Mouse (Mus musculus) lung, embryonic 14.5 days (tissue): Measurements from ENCODE around the gene Gm49387. TPM values are rescaled to one million over a fixed set of nuclear protein-coding genes. Genes with fewer than 3 reads are reported as not detected.

Experiments used
- ATAC-seq: fragments of 200-750 bp; cut with Nextera tagmentation; 2 replicates; pipeline ENCODE4 v1.8.0; 2017; ENCODE audit warnings: mild to moderate bottlenecking, moderate TSS enrichment, moderate library complexity; ENCODE audit not compliant: insufficient read depth
- DNase-seq: peaks from one replicate; pipeline ENCODE4 v3.0.0-alpha.2; 2015
- H3K27ac ChIP-seq: fragments of 300-500 bp; sonication (generic); 2 replicates; pipeline ENCODE4 v1.5.1; 2014; ENCODE audit warnings: low read depth, mild to moderate bottlenecking, moderate library complexity
- H3K27me3 ChIP-seq: fragments of 300-500 bp; sonication (generic); 2 replicates; pipeline ENCODE4 v1.6.1; 2014; ENCODE audit warnings: low read length, control low read depth; ENCODE audit not compliant: insufficient read depth
- H3K36me3 ChIP-seq: fragments of 300-500 bp; sonication (generic); 2 replicates; pipeline ENCODE4 v1.6.1; 2014; ENCODE audit warnings: control low read depth; ENCODE audit not compliant: insufficient read depth
- H3K4me1 ChIP-seq: fragments of 300-500 bp; sonication (generic); 2 replicates; pipeline ENCODE4 v1.6.1; 2014; ENCODE audit warnings: antibody characterized with exemption, control low read depth; ENCODE audit not compliant: insufficient read depth
- H3K4me2 ChIP-seq: fragments of 300-500 bp; sonication (generic); 2 replicates; pipeline ENCODE4 v1.6.1; 2014; ENCODE audit warnings: mild to moderate bottlenecking
- H3K4me3 ChIP-seq: fragments of 300-500 bp; sonication (generic); 2 replicates; pipeline ENCODE4 v1.5.1; 2014; ENCODE audit warnings: low read depth, low read length
- H3K9ac ChIP-seq: fragments of 300-500 bp; sonication (generic); 2 replicates; pipeline ENCODE4 v1.6.1; 2014
- H3K9me3 ChIP-seq: fragments of 300-500 bp; sonication (generic); 2 replicates; pipeline ENCODE4 v1.6.1; 2016; ENCODE audit warnings: low read depth, low read length, control low read depth
- CTCF ChIP-seq: IDR thresholded peaks from 2 replicates; pipeline ENCODE4 v1.5.1; 2016; ENCODE audit warnings: antibody characterized with exemption, low read depth
- WGBS: fragments of 180-500 bp; shearing (Covaris S2); extraction: QIAGEN DNeasy Blood & Tissue Kit; methylation state at CpG from one replicate; pipeline ENCODE4 v1.1.7; 2014; 5-methylcytosine and 5-hydroxymethylcytosine counted together
- polyA plus RNA-seq: library from polyadenylated mRNA; unstranded; fragments of >200 nt; fragmentation: Nextera tagmentation; extraction: Ambion mirVana; gene quantifications from 2 replicates; pipeline ENCODE4 v1.2.1, GENCODE M21; 2014

The Gm49387 gene
- polyA plus RNA-seq, 1 experiment from 2014 or later: 0.18 TPM

GRCm38 (mm10) chr14:31543885-31544442, 96.7 kb downstream of the Gm49387 start:
- DNase-seq (no peak), ATAC-seq (no peak)
- H3K36me3 ChIP-seq: no peaks in the 10 kb centered on the region
- 71% methylated on average over 11 of the region's 11 CpGs for WGBS
- no peak overlapping the region for H3K4me3 ChIP-seq
- no peak for TF ChIP-seq CTCF
- no peak overlapping the region for H3K4me2 ChIP-seq
- H3K4me1 ChIP-seq: no peaks in the 10 kb centered on the region
- H3K9me3 ChIP-seq: no peaks in the 10 kb centered on the region
- H3K27ac ChIP-seq: no peak overlapping the region
- no peak overlapping the region for H3K9ac ChIP-seq
- H3K27me3 ChIP-seq: no peaks in the 10 kb centered on the region

GRCm38 (mm10) chr14:31537298-31537697, 103.4 kb downstream of the Gm49387 start:
- no peak overlapping the region for H3K27ac ChIP-seq

GRCm38 (mm10) chr14:31532656-31533055, 108.0 kb downstream of the Gm49387 start:
- no peak overlapping the region for H3K27ac ChIP-seq
- peaks cover 5% of the 10 kb centered on the region for H3K4me1 ChIP-seq
- TF ChIP-seq CTCF: no peak
- H3K27me3 ChIP-seq: no peaks in the 10 kb centered on the region
- H3K9me3 ChIP-seq: no peaks in the 10 kb centered on the region
- no peak overlapping the region for H3K9ac ChIP-seq
- H3K4me3 ChIP-seq: no peak overlapping the region
- ATAC-seq: no peak
- H3K36me3 ChIP-seq: no peaks in the 10 kb centered on the region
- WGBS: 72% methylated on average over 3 of the region's 3 CpGs
- H3K4me2 ChIP-seq: no peak overlapping the region
- no peak for DNase-seq

More at GRCm38 (mm10) chr14:31537298-31537697, 103.4 kb downstream of the Gm49387 start:
- no peak for TF ChIP-seq CTCF
- 62% methylated on average over 6 of the region's 6 CpGs for WGBS
- H3K9ac ChIP-seq: no peak overlapping the region
- no peaks in the 10 kb centered on the region for H3K27me3 ChIP-seq
- DNase-seq (peak; percentile 24), ATAC-seq (no peak)
- H3K4me3 ChIP-seq: no peak overlapping the region
- H3K4me2 ChIP-seq: no peak overlapping the region
- H3K9me3 ChIP-seq: no peaks in the 10 kb centered on the region
- H3K4me1 ChIP-seq: no peaks in the 10 kb centered on the region
- no peaks in the 10 kb centered on the region for H3K36me3 ChIP-seq

GRCm38 (mm10) chr14:31531506-31532148, 109.1 kb downstream of the Gm49387 start:
- no peaks in the 10 kb centered on the region for H3K9me3 ChIP-seq
- TF ChIP-seq CTCF: no peak
- H3K36me3 ChIP-seq: no peaks in the 10 kb centered on the region
- DNase-seq (peak; percentile 70), ATAC-seq (peak; percentile 52; the same call in 1 of the 2 replicates)
- peak overlapping the region; percentile 3; the same call in 1 of the 2 replicates for H3K4me2 ChIP-seq
- no peaks in the 10 kb centered on the region for H3K27me3 ChIP-seq
- H3K4me3 ChIP-seq: no peak overlapping the region
- H3K9ac ChIP-seq: no peak overlapping the region
- H3K4me1 ChIP-seq: peaks cover 5% of the 10 kb centered on the region
- 34% methylated on average over 12 of the region's 12 CpGs for WGBS
- 0 out of 2 replicates have a peak overlapping the region, but pooled peaks have one; percentile 15 for H3K27ac ChIP-seq

- 72% methylated on average over 4 of the region's 4 CpGs for WGBS
- H3K36me3 ChIP-seq: no peaks in the 10 kb centered on the region
- no peak for TF ChIP-seq CTCF
- no peak overlapping the region for H3K9ac ChIP-seq
- no peak overlapping the region for H3K4me3 ChIP-seq
- DNase-seq (no peak), ATAC-seq (no peak)
- no peaks in the 10 kb centered on the region for H3K9me3 ChIP-seq
- peaks cover 5% of the 10 kb centered on the region for H3K4me1 ChIP-seq
- H3K27me3 ChIP-seq: no peaks in the 10 kb centered on the region
- no peak overlapping the region for H3K27ac ChIP-seq
- H3K4me2 ChIP-seq: no peak overlapping the region
Observed at GRCm38 (mm10) chr14:31530847-31531246, 109.8 kb downstream of the Gm49387 start.

- H3K9ac ChIP-seq: no peak overlapping the region
- ATAC-seq (no peak), DNase-seq (no peak)
- no peak overlapping the region for H3K4me2 ChIP-seq
- H3K27ac ChIP-seq: no peak overlapping the region
- H3K9me3 ChIP-seq: no peaks in the 10 kb centered on the region
- 65% methylated on average over 7 of the region's 7 CpGs for WGBS
- H3K4me1 ChIP-seq: no peaks in the 10 kb centered on the region
- no peaks in the 10 kb centered on the region for H3K27me3 ChIP-seq
- TF ChIP-seq CTCF: no peak
- H3K36me3 ChIP-seq: no peaks in the 10 kb centered on the region
- H3K4me3 ChIP-seq: no peak overlapping the region
Observed at GRCm38 (mm10) chr14:31525040-31525810, 115.5 kb downstream of the Gm49387 start.

- no peaks in the 10 kb centered on the region for H3K27me3 ChIP-seq
- H3K27ac ChIP-seq: no peak overlapping the region
- 33% methylated on average over 2 of the region's 2 CpGs for whole genome bisulfite sequencing
- no peak for ATAC-seq
- H3K36me3 ChIP-seq: no peaks in the 10 kb centered on the region
- no peaks in the 10 kb centered on the region for H3K9me3 ChIP-seq
- no peak overlapping the region for H3K4me3 ChIP-seq
- peak; percentile 55 for DNase-seq
- H3K9ac ChIP-seq: no peak overlapping the region
- H3K4me1 ChIP-seq: no peaks in the 10 kb centered on the region
- H3K4me2 ChIP-seq: no peak overlapping the region
- no peak for TF ChIP-seq CTCF
Observed at GRCm38 (mm10) chr14:31521318-31521717, 119.4 kb downstream of the Gm49387 start.
